In genomic region chr10:80754594-80755290, GRCm38 (mm10) we compare ENCODE assay signal across 7 mouse cellular contexts. TPM values are rescaled to one million over a fixed set of nuclear protein-coding genes. Genes with fewer than 3 reads are reported as not detected.
A peak's percentile ranks its signal among the peaks of the same experiment; 100 is the strongest.
DNase-seq lines count a peak whose midpoint lies in the region; ATAC-seq lines count a peak whose summit lies in the region.

Gene Dot1l (plus strand): TSS chr10:80755206.

- no peaks in the 10 kb centered on the region for H3K9me3 ChIP-seq in embryonic facial prominence, embryonic 11.5 days (replicated peaks; ENCODE audit: control insufficient read depth, low read length)
- H3K9me3 ChIP-seq in limb, embryonic 11.5 days (ENCODE audit: control insufficient read depth, low read length) = no peaks in the 10 kb centered on the region
- no peaks in the 10 kb centered on the region for H3K9me3 ChIP-seq in midbrain, embryonic 14.5 days (ENCODE audit: control insufficient read depth, low read length)

- DNase-seq in adrenal gland, postnatal 14 days = peak; percentile 100
- peak; percentile 98 for DNase-seq in embryonic facial prominence, embryonic 11.5 days (ENCODE audit: low spot score)
- DNase-seq in heart, adult 11 months = peak; percentile 100
- DNase-seq in kidney, adult 18-20 months = peak; percentile 98
- peak; percentile 99 for DNase-seq in limb, embryonic 11.5 days (ENCODE audit: low spot score)
- DNase-seq in midbrain, embryonic 14.5 days = peak; percentile 99
- peak; percentile 98 to 99 for DNase-seq in spleen, adult 18-20 months

- H3K27me3 ChIP-seq in embryonic facial prominence, embryonic 11.5 days (ENCODE audit: control insufficient read depth, insufficient read depth, low read length) = no peaks in the 10 kb centered on the region
- H3K27me3 ChIP-seq in limb, embryonic 11.5 days (ENCODE audit: control insufficient read depth, insufficient read depth, low read length) = no peaks in the 10 kb centered on the region
- H3K27me3 ChIP-seq in midbrain, embryonic 14.5 days (ENCODE audit: control insufficient read depth, insufficient read depth, low read length) = no peaks in the 10 kb centered on the region

- peak within 1 kb of the TSS; percentile 65 for H3K4me2 ChIP-seq in embryonic facial prominence, embryonic 11.5 days (ENCODE audit: low read depth, low read length)
- peak within 1 kb of the TSS; percentile 96 for H3K4me2 ChIP-seq in limb, embryonic 11.5 days (ENCODE audit: low read depth, severe bottlenecking)
- peak within 1 kb of the TSS; percentile 74 for H3K4me2 ChIP-seq in midbrain, embryonic 14.5 days (ENCODE audit: low read length)

- WGBS in embryonic facial prominence, embryonic 11.5 days = 1% methylated on average over 51 of the region's 57 CpGs
- WGBS in limb, embryonic 11.5 days = 1% methylated on average over 55 of the region's 57 CpGs
- 2% methylated on average over 43 of the region's 57 CpGs for WGBS in midbrain, embryonic 14.5 days

- H3K4me1 ChIP-seq in embryonic facial prominence, embryonic 11.5 days (ENCODE audit: control insufficient read depth, insufficient read depth, low read length) = peaks cover 12% of the 10 kb centered on the region
- peaks cover 28% of the 10 kb centered on the region for H3K4me1 ChIP-seq in limb, embryonic 11.5 days (ENCODE audit: control insufficient read depth, insufficient read depth, low read length)
- H3K4me1 ChIP-seq in midbrain, embryonic 14.5 days (ENCODE audit: control insufficient read depth, insufficient read depth, low read length) = peaks cover 20% of the 10 kb centered on the region

- peak; percentile 82 for ATAC-seq in embryonic facial prominence, embryonic 11.5 days (replicated peaks; ENCODE audit: insufficient number of reproducible peaks, low FRiP score, low TSS enrichment, low read depth)
- peak; percentile 81 for ATAC-seq in limb, embryonic 11.5 days (ENCODE audit: insufficient number of reproducible peaks, low FRiP score, low TSS enrichment, low read depth)
- ATAC-seq in midbrain, embryonic 14.5 days (ENCODE audit: low FRiP score, low TSS enrichment) = peak; percentile 92

- H3K4me3 ChIP-seq in embryonic facial prominence, embryonic 11.5 days (ENCODE audit: low read depth, low read length) = peak within 1 kb of the TSS; percentile 79
- H3K4me3 ChIP-seq in limb, embryonic 11.5 days (ENCODE audit: low read depth, low read length) = peak within 1 kb of the TSS; percentile 97
- peak within 1 kb of the TSS; percentile 99 for H3K4me3 ChIP-seq in midbrain, embryonic 14.5 days (replicated peaks; ENCODE audit: low read depth, low read length)

- peak within 1 kb of the TSS; percentile 44; the same call in 1 of the 2 replicates for H3K27ac ChIP-seq in embryonic facial prominence, embryonic 11.5 days (replicated peaks; ENCODE audit: low read depth, low read length)
- peak within 1 kb of the TSS; percentile 70; the same call in 1 of the 2 replicates for H3K27ac ChIP-seq in limb, embryonic 11.5 days (replicated peaks; ENCODE audit: low read depth, low read length)
- peak within 1 kb of the TSS; percentile 88 for H3K27ac ChIP-seq in midbrain, embryonic 14.5 days (replicated peaks; ENCODE audit: low read depth, low read length)

- no peaks in the 10 kb centered on the region for H3K36me3 ChIP-seq in embryonic facial prominence, embryonic 11.5 days (replicated peaks; ENCODE audit: control insufficient read depth, insufficient read depth, low read depth, low read length)
- no peaks in the 10 kb centered on the region for H3K36me3 ChIP-seq in limb, embryonic 11.5 days (ENCODE audit: control insufficient read depth, insufficient read depth, low read length)
- H3K36me3 ChIP-seq in midbrain, embryonic 14.5 days (ENCODE audit: control insufficient read depth, insufficient read depth, low read length) = no peaks in the 10 kb centered on the region

- H3K9ac ChIP-seq in embryonic facial prominence, embryonic 11.5 days (replicated peaks; ENCODE audit: low read length) = peak within 1 kb of the TSS; percentile 90
- H3K9ac ChIP-seq in limb, embryonic 11.5 days (ENCODE audit: low read length) = peak within 1 kb of the TSS; percentile 98
- H3K9ac ChIP-seq in midbrain, embryonic 14.5 days (replicated peaks; ENCODE audit: low read length) = peak within 1 kb of the TSS; percentile 97

RNA-seq across cellular contexts. Expression of gene Dot1l, which starts in this region (rescaled TPM):
- total RNA-seq in adrenal gland, postnatal 14 days (2021) = 82.3 and 90.7 TPM in 2 replicates
- 13.8 and 16.6 TPM in 2 replicates for polyA plus RNA-seq in embryonic facial prominence, embryonic 11.5 days (2014; fragmentation: Nextera tagmentation; extraction: Ambion mirVana)
- polyA plus RNA-seq in limb, embryonic 11.5 days (2014; fragmentation: Nextera tagmentation; extraction: Ambion mirVana) = 23.0 and 27.8 TPM in 2 replicates
- polyA plus RNA-seq in midbrain, embryonic 14.5 days (2014; fragmentation: Nextera tagmentation; extraction: Ambion mirVana) = 23.4 and 27.9 TPM in 2 replicates

Comparison
In these comparisons a context has a peak if more than half of its experiments do, and no peak if none do; other contexts are left out.
1. Peak in every context shown above with its lines: DNase-seq, ATAC-seq, H3K4me3 ChIP-seq and H3K27ac ChIP-seq.